Mouse (Mus musculus): Measurements from ENCODE around the gene Gpr146.
A peak's percentile ranks its signal among the peaks of the same experiment; 100 is the strongest.
"Not testable (repeated sequence)": the region's sequence is repeated elsewhere in the genome, so short reads cannot be mapped to it uniquely, and the experiment has no call there.

Gpr146 gene

DNA sequence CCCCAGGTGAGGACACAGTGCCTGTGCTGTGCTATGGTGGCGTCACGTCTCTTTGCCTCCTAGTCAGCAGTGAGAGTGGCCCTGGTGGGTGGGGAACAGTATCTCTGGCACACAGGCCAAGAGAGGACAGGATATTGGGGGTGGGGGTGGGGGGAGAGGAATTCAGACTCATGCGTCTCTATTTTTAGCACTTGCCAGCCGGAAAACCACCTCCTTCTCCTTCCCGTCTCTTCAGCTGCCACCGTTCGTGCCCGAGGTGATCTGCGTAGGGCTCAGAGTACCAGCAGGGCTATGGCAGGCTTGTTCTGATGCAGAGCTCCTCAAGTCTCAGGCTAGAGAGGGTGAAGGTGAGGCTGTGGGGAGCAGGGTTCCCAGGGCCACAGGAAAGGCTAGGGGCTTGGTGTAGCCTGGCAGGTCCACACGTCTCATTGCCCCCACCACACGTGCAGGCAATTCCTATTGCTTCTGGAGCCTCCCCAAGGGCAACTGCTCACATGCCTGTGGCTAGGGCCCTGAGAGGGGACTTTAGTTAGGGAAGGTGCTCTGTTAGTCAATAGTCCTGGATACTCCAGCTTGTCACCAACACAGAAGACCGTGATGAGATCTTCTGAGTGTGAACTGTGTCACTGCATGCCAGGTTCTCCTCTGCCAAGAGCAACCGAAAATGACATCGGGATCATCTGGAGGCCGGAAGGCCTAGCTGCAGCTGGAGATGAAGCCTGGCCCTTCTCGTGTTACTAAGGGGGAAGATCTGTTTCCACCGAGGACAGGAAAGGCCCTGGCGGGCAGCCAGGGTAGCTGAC is at the start of gene Gpr146:
Gene Gpr146, plus strand, starts transcription at position 230 of the 803 bp plus-strand sequence.
- no peak for DNase-seq (ENCODE audit: low spot score)

DNA sequence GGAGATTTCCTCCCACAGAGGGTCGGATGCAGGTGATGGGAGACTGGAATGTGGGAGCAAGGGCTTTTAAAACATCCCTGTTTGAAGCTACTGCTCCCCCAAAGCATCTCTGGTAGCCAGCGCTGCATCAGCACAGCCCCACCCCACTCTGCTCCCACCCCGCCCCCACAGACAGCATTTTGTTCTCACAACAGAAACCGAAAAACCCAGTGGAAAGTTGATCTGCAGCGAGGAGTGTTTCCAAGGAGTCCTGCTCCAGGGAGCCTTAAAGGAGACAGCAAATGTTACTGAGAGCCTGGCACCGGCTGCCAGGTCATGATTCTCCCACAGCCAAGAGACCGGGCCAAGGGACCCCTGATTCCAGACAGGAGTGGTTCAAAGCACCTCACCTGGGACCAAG is 46.7 kb upstream of the Gpr146 start:
- no peak for DNase-seq (ENCODE audit: low spot score)

- peak; percentile 89 for DNase-seq (ENCODE audit: low spot score)
Observed at GRCm38 (mm10) chr5:139331742-139332141, 45.8 kb upstream of the Gpr146 start.

- DNase-seq (ENCODE audit: low spot score): no peak
Observed at GRCm38 (mm10) chr5:139332590-139333272, 44.8 kb upstream of the Gpr146 start.

DNA sequence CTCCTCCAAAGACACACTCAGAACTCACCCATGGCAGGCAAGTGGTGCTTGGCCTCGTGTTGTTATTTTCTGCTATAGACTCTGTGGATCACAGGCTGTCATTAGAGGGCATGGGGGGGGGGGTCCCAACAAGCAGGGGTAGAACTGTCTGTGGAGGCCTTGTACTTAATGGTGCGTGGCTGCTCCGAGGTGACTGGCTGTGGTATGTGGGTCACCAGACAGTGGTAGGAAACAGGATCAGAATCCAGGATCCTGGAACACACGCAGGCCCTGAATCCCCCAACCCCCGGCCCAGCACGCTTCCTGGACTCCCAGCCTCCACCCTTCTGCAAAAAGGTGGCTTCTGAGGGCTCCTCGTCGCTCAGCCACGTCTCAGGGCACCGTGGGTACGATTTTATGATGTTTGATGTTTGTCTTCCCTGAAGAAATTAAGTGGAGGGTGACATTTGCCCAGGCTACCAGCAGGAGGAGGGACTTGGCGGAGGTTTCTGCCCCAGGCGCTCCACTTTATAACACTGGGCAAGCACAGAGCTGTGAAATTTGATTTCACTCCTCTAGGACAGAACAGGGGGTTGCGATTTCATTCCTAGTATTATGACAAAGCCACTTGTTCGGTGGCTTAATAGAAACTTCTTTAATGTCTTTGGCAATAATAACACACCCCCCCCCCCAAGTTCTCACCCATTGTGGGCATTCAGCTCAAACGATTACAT is 44.0 kb upstream of the Gpr146 start:
- no peak for DNase-seq (ENCODE audit: low spot score)

DNA sequence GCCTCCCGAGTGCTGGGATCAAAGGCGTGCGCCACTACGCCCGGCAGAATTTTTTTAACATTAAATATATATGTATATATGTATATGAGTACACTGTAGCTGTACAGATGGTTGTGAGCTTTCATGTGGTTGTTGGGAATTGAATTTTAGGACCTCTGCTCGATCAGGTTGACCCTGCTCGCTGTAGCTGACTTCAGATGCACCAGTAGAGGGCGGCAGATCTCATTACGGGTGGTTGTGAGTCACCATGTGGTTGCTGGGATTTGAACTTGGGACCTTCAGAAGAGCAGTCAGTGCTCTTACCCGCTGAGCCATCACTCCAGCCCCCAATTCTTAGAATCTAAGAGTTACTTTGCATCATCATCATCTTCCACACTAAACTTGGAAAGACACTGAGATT is 43.1 kb upstream of the Gpr146 start:
- not testable (repeated sequence) for DNase-seq (ENCODE audit: low spot score)

GRCm38 (mm10) chr5:139335634-139336033 is 41.9 kb upstream of the Gpr146 start:
- no peak for DNase-seq (ENCODE audit: low spot score)

DNA sequence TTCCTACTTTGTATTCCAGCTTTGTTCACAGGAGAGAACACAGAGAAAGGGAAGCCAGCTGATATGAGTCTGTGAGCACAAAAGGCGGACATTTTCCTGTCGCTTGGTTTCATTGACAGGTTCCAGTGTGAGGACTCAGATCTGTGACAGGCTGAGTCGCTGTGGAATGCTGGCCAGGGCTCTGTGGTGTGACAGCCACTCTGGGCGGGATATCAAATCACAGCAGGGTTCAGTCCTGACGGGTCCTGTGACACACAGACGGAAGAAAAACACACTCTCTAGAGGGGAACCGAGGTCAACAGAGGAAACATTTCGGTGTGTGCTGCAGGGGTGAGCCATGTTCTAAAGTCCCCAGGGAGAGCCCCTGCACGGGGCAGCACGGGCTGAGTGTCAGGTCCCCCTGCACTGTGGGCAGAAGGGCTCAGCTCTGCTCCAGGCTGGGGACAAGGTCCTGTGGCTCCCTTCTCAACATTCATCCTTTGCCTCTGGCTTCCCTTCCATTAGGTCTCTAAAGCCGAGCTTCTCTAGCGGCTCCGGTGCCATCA is 39.6 kb upstream of the Gpr146 start:
- DNase-seq (ENCODE audit: low spot score): no peak

GRCm38 (mm10) chr5:139338403-139338802 is 39.1 kb upstream of the Gpr146 start:
- no peak for DNase-seq (ENCODE audit: low spot score)

- DNase-seq (ENCODE audit: low spot score): no peak
Observed at GRCm38 (mm10) chr5:139338891-139339290, 38.6 kb upstream of the Gpr146 start.

DNA sequence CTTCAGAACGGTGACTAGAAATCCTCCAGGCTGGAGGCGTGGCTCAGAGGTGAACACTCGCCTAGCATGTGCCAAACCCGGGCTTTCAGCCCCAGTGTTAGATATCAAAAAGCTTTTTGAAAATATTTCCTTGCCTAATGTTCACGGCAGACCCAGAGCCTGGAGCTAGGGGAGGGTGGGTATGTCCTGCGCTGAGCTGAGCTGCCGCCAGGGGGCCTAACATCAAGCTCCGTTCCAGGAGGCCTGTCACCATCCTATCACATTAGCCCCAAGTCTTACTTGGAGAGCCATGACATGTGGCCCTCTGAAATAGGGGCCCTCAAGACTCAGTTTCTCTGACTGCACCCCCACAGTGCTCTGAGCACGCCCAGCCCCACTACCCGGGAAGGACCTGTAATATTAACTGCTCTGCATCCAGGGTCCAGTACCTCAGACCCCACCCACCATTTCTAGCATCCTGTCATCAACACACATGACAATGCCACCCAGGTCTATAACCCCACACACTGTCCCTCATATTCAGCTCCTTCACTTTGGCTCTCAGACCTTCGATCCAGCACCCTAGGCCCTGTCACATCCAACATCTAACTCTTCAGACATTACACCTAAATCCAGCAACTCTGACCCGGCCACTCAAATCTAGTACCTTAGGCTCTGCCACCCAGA is 33.3 kb upstream of the Gpr146 start:
- peak; percentile 92 for DNase-seq (ENCODE audit: low spot score)

- DNase-seq (ENCODE audit: low spot score): peak; percentile 96
Observed at GRCm38 (mm10) chr5:139344687-139345363, 32.7 kb upstream of the Gpr146 start.

DNA sequence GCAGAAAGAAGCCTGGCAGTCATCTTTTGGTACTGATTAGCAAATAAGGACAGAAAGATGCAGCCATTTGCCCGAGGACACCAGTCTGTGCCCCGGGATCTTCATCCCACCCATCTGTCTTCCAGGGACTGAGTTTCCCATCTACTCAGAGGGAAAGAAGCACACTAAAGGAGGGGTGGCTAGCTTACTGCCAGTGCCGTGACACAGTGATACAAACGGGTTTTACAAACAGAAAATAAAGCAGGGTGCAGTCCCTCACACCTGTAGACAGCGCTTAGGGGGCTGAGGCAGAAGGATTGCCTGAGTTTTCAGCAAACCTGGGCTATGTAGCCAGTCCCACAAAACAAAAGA is 32.2 kb upstream of the Gpr146 start:
- no peak for DNase-seq (ENCODE audit: low spot score)

DNA sequence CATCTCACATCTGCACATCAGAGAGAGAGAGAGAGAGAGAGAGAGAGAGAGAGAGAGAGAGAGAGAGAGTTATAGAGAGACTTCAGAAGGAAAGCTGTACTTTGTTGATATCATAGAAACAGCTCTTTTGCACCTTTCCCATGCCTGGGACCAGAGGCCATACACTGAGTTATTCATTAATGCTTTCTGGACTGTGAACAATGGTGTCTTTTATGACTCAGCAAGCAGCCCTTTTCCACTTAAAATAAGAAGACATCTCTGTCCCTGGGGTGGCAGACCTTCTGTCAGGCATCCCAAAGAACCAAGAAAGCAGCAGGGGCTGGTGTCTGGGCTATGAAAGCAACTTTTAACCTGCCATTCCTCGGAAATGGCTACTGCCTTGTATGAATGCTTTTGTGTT is 30.3 kb upstream of the Gpr146 start:
- DNase-seq (ENCODE audit: low spot score): no peak

GRCm38 (mm10) chr5:139349713-139350112 is 27.8 kb upstream of the Gpr146 start:
- no peak for DNase-seq (ENCODE audit: low spot score)

GRCm38 (mm10) chr5:139351134-139351533 is 26.4 kb upstream of the Gpr146 start, which contains the start of gene Cox19:
TSS of gene Cox19 (minus strand) at chr5:139351418.
- no peak for DNase-seq (ENCODE audit: low spot score)

GRCm38 (mm10) chr5:139351628-139352027 is 25.9 kb upstream of the Gpr146 start:
- DNase-seq (ENCODE audit: low spot score): no peak

GRCm38 (mm10) chr5:139352317-139352716 is 25.2 kb upstream of the Gpr146 start, which contains the start of gene Cyp2w1:
TSS of gene Cyp2w1 (plus strand) at chr5:139352617.
- no peak for DNase-seq (ENCODE audit: low spot score)

DNA sequence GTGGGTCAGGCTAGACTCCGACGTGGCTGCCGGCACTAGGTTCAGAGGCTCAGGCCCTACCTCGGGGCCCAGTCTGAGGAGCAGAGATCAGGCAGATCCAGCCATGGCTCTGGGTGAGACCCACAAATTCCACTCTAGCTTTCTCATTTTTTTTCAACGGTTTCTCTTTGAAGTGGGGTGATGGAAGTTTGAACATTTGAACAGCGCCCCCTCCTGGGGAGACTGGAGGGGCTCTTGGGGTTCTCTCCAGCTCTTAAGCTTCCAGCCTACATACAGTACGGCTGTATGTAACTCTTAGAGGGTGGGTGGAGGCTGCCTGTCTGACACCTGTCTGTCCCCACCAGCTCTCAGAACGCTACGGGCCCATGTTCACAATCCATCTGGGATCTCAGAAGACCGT is 24.0 kb upstream of the Gpr146 start:
- peak; percentile 69 for DNase-seq (ENCODE audit: low spot score)

DNA sequence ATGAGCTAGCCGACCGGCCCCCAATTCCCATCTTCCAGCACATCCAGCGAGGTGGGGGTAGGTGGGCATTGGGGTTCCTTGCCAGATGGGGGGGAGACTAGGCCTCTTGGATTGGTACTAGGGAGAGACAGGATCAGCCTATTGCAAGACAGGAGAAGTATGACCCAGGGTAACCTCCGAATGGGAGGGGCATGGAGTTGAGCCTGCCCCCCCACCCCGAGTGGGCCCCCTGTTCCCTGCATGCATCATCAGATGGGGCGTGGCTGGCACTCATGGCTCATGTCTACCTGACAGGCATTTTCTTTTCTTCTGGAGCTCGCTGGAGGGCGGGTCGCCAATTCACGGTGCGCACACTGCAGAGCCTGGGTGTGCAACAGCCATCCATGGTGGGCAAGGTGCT is 23.6 kb upstream of the Gpr146 start:
- DNase-seq (ENCODE audit: low spot score): no peak

DNA sequence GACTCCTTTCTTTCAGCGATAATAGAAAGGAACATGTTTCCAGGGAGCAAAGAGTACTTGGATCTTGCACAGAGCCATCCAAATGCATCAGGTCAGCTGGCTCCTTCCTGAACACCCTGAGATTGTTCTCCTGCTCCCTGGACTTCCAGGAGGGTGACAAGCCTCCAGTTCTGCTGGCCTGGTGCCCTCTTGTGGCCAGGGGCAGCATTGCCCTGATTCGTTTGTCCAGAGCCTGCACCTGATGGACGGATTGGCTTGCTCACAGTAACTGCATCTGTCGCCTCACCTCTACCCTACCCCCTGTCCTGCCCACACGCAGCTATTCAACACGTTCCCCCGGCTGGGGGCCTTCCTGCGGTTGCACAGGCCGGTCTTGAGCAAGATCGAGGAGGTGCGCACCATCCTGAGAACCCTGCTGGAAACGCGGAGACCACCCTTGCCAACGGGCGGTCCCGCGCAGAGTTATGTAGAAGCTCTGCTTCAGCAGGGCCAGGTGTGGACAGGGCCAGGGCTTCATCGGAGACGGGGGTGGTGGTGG is 22.2 kb upstream of the Gpr146 start:
- DNase-seq (ENCODE audit: low spot score): peak; percentile 87

Data from retina, embryonic 14.5 days (tissue).